Mouse (Mus musculus): ENCODE data around the gene Gm10300.
A peak's percentile ranks its signal among the peaks of the same experiment; 100 is the strongest.

Gene Gm10300

GRCm38 (mm10) chr4:132051321-132052275, 22.9 kb upstream of the Gm10300 start:
- DNase-seq, result no peak

GRCm38 (mm10) chr4:132057311-132057710, 17.2 kb upstream of the Gm10300 start:
- DNase-seq, result no peak

- no peak for DNase-seq
Measured at GRCm38 (mm10) chr4:132059541-132059940, 15.0 kb upstream of the Gm10300 start.

GRCm38 (mm10) chr4:132060040-132060832, 14.3 kb upstream of the Gm10300 start:
- DNase-seq, result no peak

GRCm38 (mm10) chr4:132062289-132062688, 12.2 kb upstream of the Gm10300 start:
- DNase-seq, result peak; percentile 38

GRCm38 (mm10) chr4:132062934-132063884, 11.3 kb upstream of the Gm10300 start:
- DNase-seq, result peak; percentile 55

- peak; percentile 50 for DNase-seq
Measured at GRCm38 (mm10) chr4:132064550-132064949, 9.9 kb upstream of the Gm10300 start.

- no peak for DNase-seq
Measured at GRCm38 (mm10) chr4:132065578-132065977, 8.9 kb upstream of the Gm10300 start.

- DNase-seq, result peak; percentile 94
Measured at GRCm38 (mm10) chr4:132066101-132066773, 8.3 kb upstream of the Gm10300 start.

GRCm38 (mm10) chr4:132067112-132067937, 7.2 kb upstream of the Gm10300 start:
- peak; percentile 23 for DNase-seq

- DNase-seq, result no peak
Measured at GRCm38 (mm10) chr4:132067938-132068235, 6.6 kb upstream of the Gm10300 start.

GRCm38 (mm10) chr4:132071674-132072073, 2.8 kb upstream of the Gm10300 start:
- peak; percentile 39 for DNase-seq

GRCm38 (mm10) chr4:132072156-132072555, 2.3 kb upstream of the Gm10300 start:
- DNase-seq, result peak; percentile 43

- DNase-seq, result peak; percentile 82
Measured at GRCm38 (mm10) chr4:132072946-132073345, 1.6 kb upstream of the Gm10300 start.

- DNase-seq, result peak; percentile 100
Measured at GRCm38 (mm10) chr4:132074933-132075769, 654 bp downstream of the Gm10300 start, which contains the start of gene Epb41. Gene Epb41 (minus strand): TSS chr4:132075321.

GRCm38 (mm10) chr4:132075796-132076195, 1.3 kb downstream of the Gm10300 start:
- no peak for DNase-seq

- DNase-seq, result peak; percentile 72
Measured at GRCm38 (mm10) chr4:132076480-132077405, 2.2 kb downstream of the Gm10300 start.

GRCm38 (mm10) chr4:132077445-132077844, 2.9 kb downstream of the Gm10300 start:
- DNase-seq, result no peak

- DNase-seq, result no peak
Measured at GRCm38 (mm10) chr4:132078296-132078714, 3.8 kb downstream of the Gm10300 start.
